Mouse (Mus musculus): ENCODE measurements at regions not wholly inside any gene's neighbourhood (a gene's known extent, or its start where the extent isn't known, plus 50 kb on each side); places are given as distances from the start of the nearest gene placed in this dataset.
A peak's percentile ranks its signal among the peaks of the same experiment; 100 is the strongest.

DNA sequence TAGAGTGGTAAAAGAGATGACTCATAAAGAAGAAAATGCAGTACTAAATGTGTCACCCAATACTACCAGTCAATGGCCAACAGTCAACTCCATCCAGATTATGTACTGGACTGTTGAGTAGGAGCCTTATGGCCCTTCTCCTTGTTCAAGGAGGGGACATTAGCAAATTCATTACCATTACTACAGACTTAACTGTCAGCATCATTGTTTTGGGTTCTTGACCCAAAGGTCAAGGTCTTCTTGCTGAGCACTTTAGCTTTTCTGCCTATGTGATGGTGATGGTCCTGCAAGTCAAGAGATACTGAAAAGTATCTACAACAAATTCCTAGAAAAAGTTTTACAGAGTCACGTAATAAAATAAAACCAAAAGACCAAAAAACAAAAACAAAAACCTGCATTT lies 1251.4 kb downstream of the Gm37988 start:
- no peak for DNase-seq (ENCODE audit: inconsistent ontology term)

GRCm38 (mm10) chr1:6076543-6076942 lies 1268.9 kb downstream of the Gm37988 start:
- peak; percentile 74 for DNase-seq (ENCODE audit: inconsistent ontology term)

- DNase-seq (ENCODE audit: inconsistent ontology term), result no peak
These were observed 1274.2 kb downstream of the Gm37988 start for GRCm38 (mm10) chr1:6081876-6082275.

- DNase-seq (ENCODE audit: inconsistent ontology term), result no peak
These were observed 1286.7 kb downstream of the Gm37988 start for GRCm38 (mm10) chr1:6094162-6094934.

DNA sequence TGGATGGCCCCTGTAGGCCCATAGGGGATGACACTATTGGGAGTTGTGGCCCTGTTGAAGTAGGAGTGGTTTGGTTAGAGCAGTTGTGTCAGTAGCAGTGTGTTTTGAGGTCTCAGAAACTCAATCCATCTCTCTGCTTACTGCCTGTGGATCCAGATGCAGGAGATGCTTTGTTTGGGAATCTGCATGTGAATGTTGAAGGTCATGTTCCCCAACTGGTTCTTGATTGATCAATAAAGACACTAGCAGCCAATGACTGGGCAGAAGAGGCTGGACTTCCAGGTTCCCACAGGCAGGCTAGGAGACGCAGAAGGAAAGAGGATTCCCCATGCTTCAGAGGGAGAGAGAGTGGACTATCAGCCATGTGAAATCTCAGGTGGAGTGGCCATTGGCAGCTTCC lies 1309.9 kb downstream of the Gm37988 start:
- DNase-seq (ENCODE audit: inconsistent ontology term), result no peak

DNA sequence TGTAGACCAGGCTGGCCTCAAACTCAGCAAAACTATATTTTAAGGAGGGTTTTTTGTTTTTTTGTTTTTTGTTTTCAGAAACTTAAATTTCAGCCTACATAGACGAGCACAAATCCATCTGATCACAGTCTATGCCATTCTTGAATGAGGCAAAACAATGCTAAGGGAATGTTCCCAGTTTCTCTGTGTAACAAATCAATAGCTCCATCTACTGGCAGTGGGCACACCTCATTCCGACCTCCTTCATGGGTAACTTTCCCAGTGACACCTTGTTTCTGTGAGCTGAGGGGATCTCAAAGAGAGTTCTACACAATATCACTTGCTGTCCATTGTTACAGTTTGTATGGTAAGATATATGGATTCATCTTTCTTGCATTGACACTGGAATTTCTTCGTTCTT lies 1327.4 kb downstream of the Gm37988 start:
- DNase-seq (ENCODE audit: inconsistent ontology term), result peak; percentile 32

DNA sequence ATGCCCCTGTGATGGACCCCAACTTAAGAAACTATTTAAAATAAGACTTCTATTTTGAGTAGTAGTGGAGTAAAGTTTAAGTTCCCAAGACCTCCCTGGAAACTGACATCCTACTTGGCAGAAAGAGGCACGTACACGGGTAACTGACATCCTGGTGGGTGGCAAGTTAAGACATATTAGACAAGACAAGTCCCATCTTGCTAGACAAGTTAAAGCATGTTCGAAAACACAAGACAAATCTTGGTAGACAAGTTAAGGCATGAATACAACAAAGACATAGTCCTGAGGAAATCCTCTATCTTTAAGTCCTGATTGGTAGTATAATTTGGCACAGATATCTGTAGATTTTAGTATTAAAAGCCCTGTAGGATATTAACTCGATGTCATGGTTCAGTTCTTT lies 1332.6 kb downstream of the Gm37988 start:
- DNase-seq (ENCODE audit: inconsistent ontology term), result no peak

DNA sequence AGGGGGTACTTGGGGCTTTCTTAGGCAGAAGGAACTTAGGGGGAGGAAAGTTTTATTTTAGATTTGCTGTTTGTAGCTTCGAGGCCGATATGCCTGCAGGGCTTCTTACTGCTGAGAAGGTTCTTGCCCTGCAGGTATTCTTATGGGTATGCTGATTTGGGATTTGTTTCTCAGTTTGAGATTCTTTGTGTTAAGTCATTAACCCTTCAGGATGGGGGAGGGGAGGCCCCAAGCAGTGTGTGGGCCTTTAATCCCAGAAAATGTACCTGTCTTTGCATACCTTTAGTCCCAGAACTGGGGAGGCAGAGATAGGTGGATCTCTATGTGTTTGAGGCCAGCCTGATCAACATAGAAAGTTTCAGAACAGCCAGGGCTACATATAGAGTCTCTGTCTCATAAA lies 1335.1 kb downstream of the Gm37988 start:
- DNase-seq (ENCODE audit: inconsistent ontology term), result no peak

DNA sequence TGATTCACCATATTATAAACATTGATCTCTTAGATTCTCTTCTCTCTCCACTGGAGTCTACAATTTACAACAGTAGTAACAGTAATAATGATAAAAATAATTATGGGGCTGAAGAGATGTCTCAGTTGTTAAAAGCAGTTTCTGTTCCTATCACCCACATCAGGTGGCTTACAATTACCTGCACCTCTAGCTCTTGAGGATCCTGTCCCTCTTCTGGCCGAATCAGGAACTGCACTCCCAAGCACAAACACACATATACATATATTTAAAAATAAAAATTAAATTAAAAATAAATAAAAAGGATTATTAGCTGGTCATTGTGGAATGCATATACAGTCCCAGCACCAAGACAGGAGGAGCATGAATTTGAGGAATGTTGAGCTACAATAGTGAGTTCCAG lies 1336.2 kb downstream of the Gm37988 start:
- no peak for DNase-seq (ENCODE audit: inconsistent ontology term)

GRCm38 (mm10) chr1:6152436-6152835 lies 1344.7 kb downstream of the Gm37988 start:
- no peak for DNase-seq (ENCODE audit: inconsistent ontology term)
